Mouse (Mus musculus) liver, adult 2 months (tissue): ENCODE results near the gene Bicdl1. TPM values are rescaled to one million over a fixed set of nuclear protein-coding genes. Genes with fewer than 3 reads are reported as not detected.

Experiments used
- DNase-seq: peaks from one replicate; pipeline ENCODE4 v3.0.0-alpha.2; 2011; ENCODE audit warnings: low read depth, low spot score; ENCODE audit errors: extremely low read depth
- H3K27ac ChIP-seq: fragments of 200-500 bp; replicated peaks from 2 replicates; pipeline ENCODE4 v1.5.1; 2012; ENCODE audit warnings: low read depth, mild to moderate bottlenecking, control low read depth, inconsistent platforms, low read length; ENCODE audit not compliant: insufficient read depth
- H3K27me3 ChIP-seq: fragments of 200-500 bp; 2 replicates; pipeline ENCODE4 v1.6.1; 2012; ENCODE audit warnings: mild to moderate bottlenecking, moderate library complexity, low read length, inconsistent platforms; ENCODE audit not compliant: control insufficient read depth, insufficient read depth
- H3K36me3 ChIP-seq: fragments of 200-500 bp; 2 replicates; pipeline ENCODE4 v1.6.1; 2012; ENCODE audit warnings: low read length, inconsistent platforms; ENCODE audit not compliant: control insufficient read depth, insufficient read depth
- H3K4me1 ChIP-seq: fragments of 200-500 bp; 2 replicates; pipeline ENCODE4 v1.6.1; 2011; ENCODE audit warnings: low read length; ENCODE audit not compliant: control insufficient read depth, insufficient read depth
- H3K4me3 ChIP-seq: fragments of 200-500 bp; 2 replicates; pipeline ENCODE4 v1.5.1; 2011; ENCODE audit warnings: low read depth, mild to moderate bottlenecking, control low read depth, low read length, moderate library complexity; ENCODE audit not compliant: insufficient read depth
- H3K79me2 ChIP-seq: fragments of 200-500 bp; 2 replicates; pipeline ENCODE4 v1.6.1; 2012; ENCODE audit warnings: inconsistent platforms, mild to moderate bottlenecking, low read length, moderate library complexity; ENCODE audit not compliant: control insufficient read depth, insufficient read depth
- H3K9ac ChIP-seq: fragments of 200-500 bp; 2 replicates; pipeline ENCODE4 v1.6.1; 2012; ENCODE audit warnings: low read depth, mild to moderate bottlenecking, control low read depth, inconsistent platforms, low read length
- CTCF ChIP-seq: fragments of 200-500 bp; IDR thresholded peaks from 2 replicates; pipeline ENCODE4 v1.5.1; 2011; ENCODE audit warnings: low read depth, low read length, control low read depth
- POLR2A ChIP-seq: fragments of 200-500 bp; IDR thresholded peaks from 2 replicates; pipeline ENCODE4 v1.6.1; 2011; ENCODE audit warnings: low read length, control low read depth; ENCODE audit not compliant: insufficient read depth; ENCODE audit errors: extremely low read depth
- WGBS: fragments of 180-500 bp; shearing (Covaris S2); methylation state at CpG from one replicate; pipeline ENCODE4 v1.1.7; 2018; 5-methylcytosine and 5-hydroxymethylcytosine counted together
- polyA plus RNA-seq: library from polyadenylated mRNA; depleted of rRNA; stranded (reverse); fragments of >200 nt; gene quantifications from 2 replicates; pipeline ENCODE4 v1.2.3, GENCODE M21; 2012
- total RNA-seq: library from RNA; depleted of rRNA; stranded (reverse); fragments of >200 nt; gene quantifications from 2 replicates; pipeline ENCODE4 v1.2.3, GENCODE M21; 2014

Gene Bicdl1
- total and polyA plus RNA-seq, 2 experiments, result 1.1 to 3.1 TPM

GRCm38 (mm10) chr5:115714761-115715160 is 16.7 kb downstream of the Bicdl1 start:
- H3K4me3 ChIP-seq, result no peak overlapping the region
- H3K9ac ChIP-seq, result no peak overlapping the region
- WGBS, result 89% methylated on average over 7 of the region's 7 CpGs
- H3K27me3 ChIP-seq, result no peaks in the 10 kb centered on the region
- no peak for DNase-seq
- no peaks in the 10 kb centered on the region for H3K36me3 ChIP-seq
- no peaks in the 10 kb centered on the region for H3K79me2 ChIP-seq
- H3K4me1 ChIP-seq, result no peaks in the 10 kb centered on the region
- no peak overlapping the region for H3K27ac ChIP-seq
- TF ChIP-seq CTCF (no peak), POLR2A (no peak)

- DNase-seq, result no peak
- Histone ChIP-seq H3K9ac (no peak overlapping the region), H3K79me2 (no peaks in the 10 kb centered on the region), H3K4me1 (no peaks in the 10 kb centered on the region), H3K27ac (no peak overlapping the region), H3K4me3 (no peak overlapping the region), H3K36me3 (no peaks in the 10 kb centered on the region), H3K27me3 (no peaks in the 10 kb centered on the region)
- WGBS, result 81% methylated on average over 6 of the region's 6 CpGs
- TF ChIP-seq CTCF (no peak), POLR2A (no peak)
Measured at GRCm38 (mm10) chr5:115712487-115712886, 18.9 kb downstream of the Bicdl1 start.

GRCm38 (mm10) chr5:115711636-115712419 is 19.6 kb downstream of the Bicdl1 start:
- Histone ChIP-seq H3K36me3 (no peaks in the 10 kb centered on the region), H3K27me3 (no peaks in the 10 kb centered on the region), H3K79me2 (no peaks in the 10 kb centered on the region), H3K4me1 (no peaks in the 10 kb centered on the region), H3K27ac (no peak overlapping the region), H3K4me3 (no peak overlapping the region), H3K9ac (no peak overlapping the region)
- TF ChIP-seq CTCF (no peak), POLR2A (no peak)
- no peak for DNase-seq
- WGBS, result 73% methylated on average over 11 of the region's 11 CpGs

GRCm38 (mm10) chr5:115710171-115710570 is 21.2 kb downstream of the Bicdl1 start:
- Histone ChIP-seq H3K9ac (no peak overlapping the region), H3K27me3 (no peaks in the 10 kb centered on the region), H3K4me3 (no peak overlapping the region), H3K79me2 (no peaks in the 10 kb centered on the region), H3K36me3 (no peaks in the 10 kb centered on the region), H3K27ac (no peak overlapping the region), H3K4me1 (no peaks in the 10 kb centered on the region)
- 85% methylated on average over 4 of the region's 4 CpGs for WGBS
- no peak for DNase-seq
- no peak for TF ChIP-seq POLR2A
- no peak for TF ChIP-seq CTCF

GRCm38 (mm10) chr5:115708930-115709329 is 22.5 kb downstream of the Bicdl1 start:
- Histone ChIP-seq H3K4me3 (no peak overlapping the region), H3K4me1 (no peaks in the 10 kb centered on the region), H3K36me3 (no peaks in the 10 kb centered on the region), H3K9ac (no peak overlapping the region), H3K27ac (no peak overlapping the region), H3K27me3 (no peaks in the 10 kb centered on the region), H3K79me2 (no peaks in the 10 kb centered on the region)
- TF ChIP-seq CTCF, result no peak
- TF ChIP-seq POLR2A, result no peak
- DNase-seq, result no peak
- WGBS, result 65% methylated on average over 3 of the region's 3 CpGs

GRCm38 (mm10) chr5:115701981-115702380 is 29.4 kb downstream of the Bicdl1 start:
- 0 out of 2 replicates have a peak, but pooled peaks cover 3% of the 10 kb centered on the region for H3K27me3 ChIP-seq
- H3K9ac ChIP-seq, result no peak overlapping the region
- H3K4me3 ChIP-seq, result no peak overlapping the region
- TF ChIP-seq CTCF, result no peak
- no peak for TF ChIP-seq POLR2A
- WGBS, result 60% methylated on average over 3 of the region's 3 CpGs
- H3K4me1 ChIP-seq, result no peaks in the 10 kb centered on the region
- no peak overlapping the region for H3K27ac ChIP-seq
- DNase-seq, result no peak
- H3K36me3 ChIP-seq, result no peaks in the 10 kb centered on the region
- no peaks in the 10 kb centered on the region for H3K79me2 ChIP-seq
